Mouse (Mus musculus) right cerebral cortex, postnatal 14 days (tissue): ENCODE measurements around the gene Myadm.

Source experiments
- DNase-seq: peaks from one replicate; pipeline ENCODE4 v3.0.0; 2022

Myadm gene

GRCm38 (mm10) chr7:3327961-3328360 is 39.1 kb downstream of the Myadm start:
- DNase-seq: no peak

- peak; percentile 84 for DNase-seq
These were observed 41.1 kb downstream of the Myadm start for GRCm38 (mm10) chr7:3329776-3330546.

- no peak for DNase-seq
These were observed 42.3 kb downstream of the Myadm start for GRCm38 (mm10) chr7:3331171-3331570.

- DNase-seq: peak; percentile 79
These were observed 42.8 kb downstream of the Myadm start for GRCm38 (mm10) chr7:3331581-3332223.

GRCm38 (mm10) chr7:3332224-3332615 is 43.3 kb downstream of the Myadm start:
- no peak for DNase-seq

- peak; percentile 59 for DNase-seq
These were observed 44.0 kb downstream of the Myadm start, which contains the start of gene Cacng7 for GRCm38 (mm10) chr7:3332619-3333521. Cacng7 (plus strand) TSS chr7:3332955.

- DNase-seq: no peak
These were observed 44.7 kb downstream of the Myadm start for GRCm38 (mm10) chr7:3333542-3333941.

- DNase-seq: no peak
These were observed 47.5 kb downstream of the Myadm start for GRCm38 (mm10) chr7:3336412-3336811.

GRCm38 (mm10) chr7:3338286-3338935 is 49.5 kb downstream of the Myadm start:
- no peak for DNase-seq

- DNase-seq: no peak
These were observed 50.1 kb downstream of the Myadm start for GRCm38 (mm10) chr7:3339010-3339409.

- no peak for DNase-seq
These were observed 55.0 kb downstream of the Myadm start for GRCm38 (mm10) chr7:3343861-3344260.

- DNase-seq: no peak
These were observed 56.4 kb downstream of the Myadm start for GRCm38 (mm10) chr7:3345301-3345700.

GRCm38 (mm10) chr7:3347366-3348287 is 58.7 kb downstream of the Myadm start:
- DNase-seq: no peak

GRCm38 (mm10) chr7:3348326-3348725 is 59.4 kb downstream of the Myadm start:
- DNase-seq: no peak

- no peak for DNase-seq
These were observed 60.9 kb downstream of the Myadm start for GRCm38 (mm10) chr7:3349775-3350174.
